Mouse (Mus musculus): ENCODE results near the gene Arhgap45.

Gene Arhgap45

GRCm38 (mm10) chr10:80055891-80056290 is 39.4 kb downstream of the Arhgap45 start:
- DNase-seq (ENCODE audit: low read depth, low spot score): no peak

GRCm38 (mm10) chr10:80056506-80056905 is 40.1 kb downstream of the Arhgap45 start:
- no peak for DNase-seq (ENCODE audit: low read depth, low spot score)

GRCm38 (mm10) chr10:80056976-80057682 is 40.7 kb downstream of the Arhgap45 start:
- DNase-seq (ENCODE audit: low read depth, low spot score): no peak

- no peak for DNase-seq (ENCODE audit: low read depth, low spot score)
Measured at GRCm38 (mm10) chr10:80057683-80058326, 41.4 kb downstream of the Arhgap45 start.

- DNase-seq (ENCODE audit: low read depth, low spot score): no peak
Measured at GRCm38 (mm10) chr10:80063104-80063503, 46.7 kb downstream of the Arhgap45 start.

- no peak for DNase-seq (ENCODE audit: low read depth, low spot score)
Measured at GRCm38 (mm10) chr10:80063877-80064650, 47.6 kb downstream of the Arhgap45 start.

- DNase-seq (ENCODE audit: low read depth, low spot score): no peak
Measured at GRCm38 (mm10) chr10:80069251-80069650, 52.8 kb downstream of the Arhgap45 start.

GRCm38 (mm10) chr10:80069948-80070450 is 53.5 kb downstream of the Arhgap45 start:
- DNase-seq (ENCODE audit: low read depth, low spot score): no peak

- DNase-seq (ENCODE audit: low read depth, low spot score): no peak
Measured at GRCm38 (mm10) chr10:80070837-80071515, 54.5 kb downstream of the Arhgap45 start.

- no peak for DNase-seq (ENCODE audit: low read depth, low spot score)
Measured at GRCm38 (mm10) chr10:80071516-80071900, 55.1 kb downstream of the Arhgap45 start.

GRCm38 (mm10) chr10:80072623-80073489 is 56.4 kb downstream of the Arhgap45 start:
- no peak for DNase-seq (ENCODE audit: low read depth, low spot score)

GRCm38 (mm10) chr10:80074813-80075601 is 58.6 kb downstream of the Arhgap45 start:
- peak; percentile 86 for DNase-seq (ENCODE audit: low read depth, low spot score)

- no peak for DNase-seq (ENCODE audit: low read depth, low spot score)
Measured at GRCm38 (mm10) chr10:80075924-80076323, 59.5 kb downstream of the Arhgap45 start.

- no peak for DNase-seq (ENCODE audit: low read depth, low spot score)
Measured at GRCm38 (mm10) chr10:80076386-80076785, 59.9 kb downstream of the Arhgap45 start.

- DNase-seq (ENCODE audit: low read depth, low spot score): no peak
Measured at GRCm38 (mm10) chr10:80077312-80077711, 60.9 kb downstream of the Arhgap45 start.

- DNase-seq (ENCODE audit: low read depth, low spot score): no peak
Measured at GRCm38 (mm10) chr10:80078366-80078765, 61.9 kb downstream of the Arhgap45 start.

- no peak for DNase-seq (ENCODE audit: low read depth, low spot score)
Measured at GRCm38 (mm10) chr10:80080396-80081070, 64.1 kb downstream of the Arhgap45 start.

Measured in ES-CJ7 (cell line).